Mouse (Mus musculus) kidney, adult 2 months (tissue): ENCODE results near the gene Gck.

Experiments
- CTCF ChIP-seq: fragments of 200-500 bp; conservative IDR thresholded peaks from 2 replicates; pipeline ENCODE4 v1.5.1; 2011; ENCODE audit warnings: low read depth, mild to moderate bottlenecking, control low read depth, low read length, moderate library complexity, mixed read lengths; ENCODE audit not compliant: insufficient read depth, insufficient read length
- POLR2A ChIP-seq: fragments of 200-500 bp; IDR thresholded peaks from one replicate; pipeline ENCODE4 v1.6.1; 2011; ENCODE audit warnings: low read depth, low read length, control low read depth

- TF ChIP-seq POLR2A = no peak
- TF ChIP-seq CTCF = no peak
Observed at GRCm38 (mm10) chr11:5949586-5950352, at the start of gene Gck.
